Mouse (Mus musculus): ENCODE measurements at regions not wholly inside any gene's neighbourhood (a gene's known extent, or its start where the extent isn't known, plus 50 kb on each side); places are given as distances from the start of the nearest gene placed in this dataset. TPM values are rescaled to one million over a fixed set of nuclear protein-coding genes. Genes with fewer than 3 reads are reported as not detected.

Small RNA genes lying in the stretch of these regions (microRNA-seq; reads per million reads assigned to microRNA genes)
- not detected for gene Gm24933

Data from adrenal gland, postnatal 4 days (tissue).